Mouse (Mus musculus) E14TG2a.4 (cell line): ENCODE data around the gene Gm572.

Experiments used
- H3K27me3 ChIP-seq: 2 replicates; pipeline ENCODE4 v1.6.1; 2014; ENCODE audit warnings: low read length, control low read depth; ENCODE audit not compliant: insufficient read depth
- H3K36me3 ChIP-seq: 2 replicates; pipeline ENCODE4 v1.6.1; 2014; ENCODE audit warnings: low read length, control low read depth; ENCODE audit not compliant: insufficient read depth
- H3K4me1 ChIP-seq: replicated peaks from 2 replicates; pipeline ENCODE4 v1.6.1; 2014; ENCODE audit warnings: low read depth, low read length, control low read depth
- H3K4me3 ChIP-seq: replicated peaks from 2 replicates; pipeline ENCODE4 v1.5.1; 2014; ENCODE audit warnings: mild to moderate bottlenecking, low read length
- H3K9me3 ChIP-seq: 2 replicates; pipeline ENCODE4 v1.6.1; 2014; ENCODE audit warnings: low read length, control low read depth
- CTCF ChIP-seq: conservative IDR thresholded peaks from 2 replicates; pipeline ENCODE4 v1.5.1; 2014; ENCODE audit warnings: low read length
- NANOG ChIP-seq: IDR thresholded peaks from 2 replicates; pipeline ENCODE4 v1.6.1; 2014; ENCODE audit warnings: borderline replicate concordance, low read length, mixed read lengths
- POU5F1 ChIP-seq: IDR thresholded peaks from 2 replicates; pipeline ENCODE4 v1.6.1; 2014; ENCODE audit warnings: low read length, borderline replicate concordance

Gene Gm572

DNA sequence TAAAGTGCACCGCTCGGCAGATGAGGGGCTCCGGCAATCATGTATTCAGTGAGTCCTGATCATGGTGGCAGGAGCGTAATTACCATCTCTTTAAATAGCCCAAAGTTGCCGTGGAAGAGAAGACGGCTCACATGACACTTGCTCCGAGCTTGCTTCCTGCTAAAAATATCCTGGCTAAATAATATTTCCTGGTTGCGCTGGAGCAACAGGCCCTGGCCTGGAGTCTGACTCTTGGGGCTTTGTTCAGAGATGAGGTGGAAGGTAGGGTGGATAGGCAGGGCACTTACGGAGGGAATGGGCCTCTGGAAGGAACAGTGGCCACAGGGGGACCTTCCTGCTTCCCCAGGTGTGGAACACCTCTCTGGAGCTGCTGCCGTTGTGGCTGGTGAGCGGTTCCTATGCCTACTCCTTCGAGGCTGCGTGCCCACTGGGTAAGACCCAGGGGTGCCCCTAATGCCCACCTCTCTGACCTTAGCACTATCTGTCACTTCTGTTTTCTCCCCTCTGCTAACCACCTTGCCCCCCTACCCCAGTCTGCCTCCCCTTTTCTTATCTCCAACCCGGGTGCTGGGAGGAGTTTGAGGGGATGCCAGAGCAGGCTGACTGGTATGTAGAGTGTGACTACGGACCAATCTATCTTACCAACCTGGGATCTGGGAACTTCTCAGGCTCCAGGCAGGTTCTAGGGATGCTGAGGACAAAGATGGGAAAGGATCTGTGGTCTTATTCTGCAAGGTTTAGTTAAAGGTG is 24.1 kb downstream of the Gm572 start:
- Histone ChIP-seq H3K4me3 (no peak overlapping the region), H3K9me3 (no peaks in the 10 kb centered on the region), H3K4me1 (peaks cover 6% of the 10 kb centered on the region), H3K27me3 (peaks cover 10% of the 10 kb centered on the region), H3K36me3 (no peaks in the 10 kb centered on the region)
- TF ChIP-seq CTCF (no peak), NANOG (no peak), POU5F1 (no peak)

DNA sequence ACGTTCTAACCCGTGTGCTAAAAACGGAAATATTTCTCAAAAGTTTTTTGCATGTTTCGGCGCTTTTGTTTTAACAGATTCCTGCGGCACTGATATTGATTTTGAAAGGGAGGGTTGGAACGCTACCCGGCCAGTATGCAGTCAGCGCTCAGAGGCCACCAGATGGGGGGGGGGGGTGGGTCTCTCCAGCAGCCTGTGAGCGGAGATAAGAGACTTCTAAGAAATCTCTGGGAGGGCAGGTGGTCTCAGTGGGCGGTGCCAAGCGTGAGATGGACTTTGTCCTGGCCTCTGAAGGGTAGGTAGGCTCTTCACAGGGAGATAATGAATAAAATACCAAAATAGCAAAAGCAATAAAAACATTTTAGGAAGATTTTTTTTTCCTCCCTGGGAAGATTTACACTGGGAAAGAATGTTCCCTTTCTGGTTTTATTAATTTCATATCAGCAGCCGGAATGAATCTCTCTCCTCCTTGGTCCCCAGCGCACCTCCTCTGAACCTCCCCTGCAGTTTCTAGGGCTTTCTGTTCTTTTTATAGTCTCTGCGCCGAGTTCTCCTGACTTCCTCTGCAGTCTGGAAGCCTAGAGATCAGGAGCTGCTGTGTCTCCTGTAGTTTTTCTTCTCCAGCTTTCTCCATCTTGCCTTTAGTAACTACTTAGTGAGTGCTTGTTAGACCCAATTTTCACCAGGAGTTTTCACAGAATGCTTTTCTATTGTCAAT is 28.3 kb downstream of the Gm572 start:
- H3K4me3 ChIP-seq = no peak overlapping the region
- H3K4me1 ChIP-seq = peaks cover 20% of the 10 kb centered on the region
- H3K27me3 ChIP-seq = no peaks in the 10 kb centered on the region
- no peaks in the 10 kb centered on the region for H3K9me3 ChIP-seq
- TF ChIP-seq POU5F1 = no peak
- TF ChIP-seq CTCF = no peak
- no peak for TF ChIP-seq NANOG
- H3K36me3 ChIP-seq = no peaks in the 10 kb centered on the region

DNA sequence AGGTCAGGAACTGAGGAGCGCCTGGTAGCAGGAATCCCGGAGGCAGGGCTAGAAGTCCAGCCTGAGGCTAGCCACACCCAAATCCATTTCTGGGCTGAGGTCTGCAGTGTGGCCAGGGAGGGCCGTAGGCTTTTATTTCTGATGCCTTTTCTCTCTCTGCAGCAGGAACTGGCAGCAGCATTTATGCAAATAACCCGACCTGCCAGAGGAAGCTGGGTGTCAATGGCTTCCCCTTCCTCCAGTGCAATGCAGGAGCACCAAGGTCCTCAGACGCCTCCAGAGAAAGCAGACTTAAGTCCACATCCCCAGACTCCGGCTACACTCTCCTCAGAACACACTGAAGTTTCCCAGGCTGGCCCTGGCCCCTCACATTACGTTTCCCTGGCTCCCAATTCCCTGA is 31.9 kb downstream of the Gm572 start:
- Histone ChIP-seq H3K27me3 (no peaks in the 10 kb centered on the region), H3K4me1 (peaks cover 36% of the 10 kb centered on the region), H3K9me3 (no peaks in the 10 kb centered on the region), H3K4me3 (no peak overlapping the region), H3K36me3 (no peaks in the 10 kb centered on the region)
- TF ChIP-seq NANOG = no peak

DNA sequence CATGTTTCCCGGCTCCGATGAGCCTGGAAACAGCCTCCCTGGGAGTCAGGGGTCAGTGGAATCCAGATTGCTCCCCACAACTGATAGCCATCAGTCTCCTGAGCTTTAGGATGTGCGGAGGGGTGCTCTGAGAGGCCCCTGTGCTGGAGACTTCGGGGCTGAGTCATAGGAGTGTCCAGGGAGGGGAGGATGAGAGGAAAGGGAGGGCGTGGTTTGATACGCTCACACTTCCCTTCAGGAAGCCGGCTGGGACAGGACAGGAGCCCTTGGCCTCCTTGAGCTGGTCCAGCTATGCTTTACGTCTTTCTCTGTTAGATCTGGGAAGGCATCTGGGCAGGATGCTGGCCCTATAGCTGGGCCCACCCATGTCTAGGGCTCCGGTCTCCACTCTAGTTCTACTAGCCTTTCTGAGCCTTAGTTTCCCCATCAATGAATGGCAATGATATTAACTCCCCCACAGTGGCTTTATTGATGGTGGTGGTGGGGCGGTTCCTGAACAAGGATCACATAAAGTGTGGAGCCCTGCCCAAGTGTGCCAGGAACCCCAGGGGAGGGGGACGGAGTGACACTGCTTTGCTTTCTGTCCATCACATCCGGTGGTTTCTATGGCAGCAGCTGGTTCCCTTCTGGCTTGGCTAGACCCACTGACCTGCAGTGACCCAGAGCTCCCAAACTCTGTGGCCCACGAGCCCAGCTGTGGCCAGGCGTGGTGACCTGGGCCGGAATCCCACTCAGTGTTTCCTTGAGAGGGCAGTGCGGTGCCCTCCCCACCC is 33.3 kb downstream of the Gm572 start:
- TF ChIP-seq POU5F1 (no peak), NANOG (no peak)
- Histone ChIP-seq H3K36me3 (no peaks in the 10 kb centered on the region), H3K4me1 (peaks cover 48% of the 10 kb centered on the region), H3K4me3 (no peak overlapping the region), H3K9me3 (no peaks in the 10 kb centered on the region), H3K27me3 (no peaks in the 10 kb centered on the region)

DNA sequence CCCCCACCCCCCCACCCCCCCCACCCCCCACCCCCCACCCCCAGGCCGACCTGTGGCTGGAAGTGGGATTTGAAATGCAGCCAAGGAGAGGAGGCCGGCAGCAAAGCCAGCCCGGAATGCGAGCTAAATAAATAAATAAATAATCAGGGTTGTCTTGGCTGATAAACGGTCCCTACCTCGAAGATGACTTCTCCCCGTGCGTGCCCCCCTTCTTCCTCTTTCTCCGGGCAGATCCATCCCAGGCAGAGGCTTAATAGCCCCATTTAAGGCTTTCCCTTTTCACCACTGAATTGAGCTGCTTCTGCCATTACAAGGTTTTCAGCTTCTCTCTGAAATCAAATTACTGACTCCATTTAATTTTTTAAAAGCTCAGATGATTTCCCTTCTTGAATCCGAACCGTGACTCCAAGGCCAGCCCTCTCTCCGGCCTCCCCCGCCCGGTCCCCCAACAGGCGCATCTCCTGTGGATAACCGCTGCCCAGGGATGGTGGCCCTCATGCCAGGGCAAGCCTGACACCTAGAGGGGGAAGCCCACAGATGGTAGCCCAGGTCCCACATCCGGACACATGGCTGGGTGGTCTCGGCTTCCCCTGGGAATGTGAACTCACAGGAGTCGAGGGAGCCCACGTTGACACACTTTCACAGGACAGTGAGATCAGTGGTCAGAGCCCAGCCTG is 34.0 kb downstream of the Gm572 start:
- Histone ChIP-seq H3K36me3 (no peaks in the 10 kb centered on the region), H3K4me1 (peaks cover 54% of the 10 kb centered on the region), H3K4me3 (no peak overlapping the region), H3K9me3 (no peaks in the 10 kb centered on the region), H3K27me3 (no peaks in the 10 kb centered on the region)
- TF ChIP-seq CTCF = no peak

DNA sequence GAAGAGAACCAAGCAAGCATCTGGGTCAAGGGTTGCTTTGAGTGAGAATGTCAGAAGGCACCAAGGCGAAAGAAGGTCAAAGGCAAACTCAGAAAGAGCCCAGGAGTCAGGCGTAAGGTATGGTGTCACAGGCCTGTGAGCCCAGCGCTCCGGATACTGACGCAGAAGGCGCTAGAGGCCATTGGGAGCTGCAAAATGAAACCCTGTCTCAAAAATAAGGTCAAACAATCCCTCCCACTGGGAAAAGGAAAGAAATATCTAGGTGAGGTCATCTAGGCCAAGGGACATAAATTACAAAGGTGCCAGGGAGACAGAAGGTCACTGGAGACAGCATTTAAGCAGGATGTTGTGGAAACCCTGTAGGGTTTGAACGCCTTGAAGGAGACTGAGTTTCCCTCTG is 35.0 kb downstream of the Gm572 start:
- Histone ChIP-seq H3K27me3 (peaks cover 2% of the 10 kb centered on the region; the same call in 1 of the 2 replicates), H3K4me3 (no peak overlapping the region), H3K9me3 (no peaks in the 10 kb centered on the region), H3K36me3 (no peaks in the 10 kb centered on the region), H3K4me1 (peaks cover 56% of the 10 kb centered on the region)
- TF ChIP-seq CTCF = no peak
- no peak for TF ChIP-seq POU5F1

DNA sequence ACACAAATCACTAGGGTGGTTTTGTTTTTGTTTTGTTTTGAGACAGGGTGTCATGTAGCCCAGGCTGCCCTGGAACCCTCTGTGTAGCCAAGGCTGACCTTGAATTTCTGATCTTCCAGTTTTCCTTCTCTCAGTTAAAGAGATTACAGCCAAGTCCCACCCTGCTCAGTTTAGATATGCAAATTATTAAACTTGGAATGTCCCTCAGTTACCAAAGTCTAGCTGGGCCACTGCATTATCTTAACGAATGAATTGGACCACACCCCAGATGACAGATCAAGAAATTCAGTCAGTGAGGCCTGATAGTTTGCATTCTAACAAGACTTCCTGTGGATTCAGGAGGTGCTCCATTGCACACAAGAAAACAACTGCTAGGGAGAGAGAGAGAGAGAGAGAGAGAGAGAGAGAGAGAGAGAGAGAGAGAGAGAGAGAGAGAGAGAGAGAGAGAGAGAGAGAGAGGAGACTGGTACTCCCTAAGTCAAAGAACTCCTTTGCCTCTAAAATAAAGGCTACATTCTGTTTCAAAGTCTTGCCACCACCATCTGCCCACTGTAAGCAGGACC is 37.5 kb downstream of the Gm572 start:
- Histone ChIP-seq H3K4me3 (no peak overlapping the region), H3K36me3 (no peaks in the 10 kb centered on the region), H3K9me3 (no peaks in the 10 kb centered on the region), H3K27me3 (peaks cover 7% of the 10 kb centered on the region), H3K4me1 (peaks cover 45% of the 10 kb centered on the region)
- TF ChIP-seq POU5F1 (no peak), CTCF (no peak), NANOG (no peak)

DNA sequence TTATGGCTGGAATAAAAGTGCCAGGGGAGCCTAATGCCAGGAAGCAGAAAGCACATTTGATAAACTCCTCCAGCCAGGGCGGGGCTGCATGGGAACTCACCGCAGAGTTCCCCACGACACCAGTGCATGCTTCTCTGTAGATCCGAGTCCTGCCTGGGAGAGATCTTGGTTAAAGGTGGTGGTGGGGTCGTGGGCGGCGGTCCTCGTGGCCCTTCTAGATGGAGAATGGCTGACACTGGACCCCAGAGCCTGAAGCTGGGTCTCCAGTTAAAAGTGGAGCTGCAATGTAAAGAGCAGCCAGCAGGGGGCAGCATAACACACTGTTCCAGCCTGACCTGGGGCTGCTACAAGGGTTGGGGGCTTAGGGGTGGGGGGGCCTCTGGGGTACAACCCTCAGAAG is 38.3 kb downstream of the Gm572 start:
- Histone ChIP-seq H3K4me3 (0 out of 2 replicates have a peak overlapping the region, but pooled peaks have one; percentile 35), H3K36me3 (no peaks in the 10 kb centered on the region)

More for the DNA sequence above, 38.3 kb downstream of the Gm572 start:
- Histone ChIP-seq H3K27me3 (peaks cover 9% of the 10 kb centered on the region), H3K4me1 (peaks cover 45% of the 10 kb centered on the region), H3K9me3 (no peaks in the 10 kb centered on the region)
- TF ChIP-seq POU5F1 = no peak
- TF ChIP-seq CTCF = peak; percentile 58
